Mouse (Mus musculus): ENCODE data around the gene Fbxl19. TPM values are rescaled to one million over a fixed set of nuclear protein-coding genes. Genes with fewer than 3 reads are reported as not detected.

Fbxl19 gene
- total RNA-seq (2023) = 10 to 100 TPM in 1 of 2 experiments, 1 to 10 TPM in 1; 9.8 to 11.1 TPM

GRCm38 (mm10) chr7:127744366-127745045 lies at the start of gene Fbxl19:
Gene Fbxl19 (plus strand): TSS chr7:127744543.

GRCm38 (mm10) chr7:127708207-127709078 lies 35.9 kb upstream of the Fbxl19 start, which contains the start of gene Bcl7c:
Gene Bcl7c (minus strand): TSS chr7:127708933.

GRCm38 (mm10) chr7:127712461-127713385 lies 31.6 kb upstream of the Fbxl19 start, which contains the start of gene Ctf1:
Gene Ctf1 (plus strand): TSS chr7:127712736.

GRCm38 (mm10) chr7:127732066-127732465 lies 12.3 kb upstream of the Fbxl19 start, which contains the start of gene Ctf2:
Gene Ctf2 (minus strand): TSS chr7:127732166.

GRCm38 (mm10) chr7:127769651-127770038 lies 25.3 kb downstream of the Fbxl19 start, which contains the start of gene Orai3:
Gene Orai3 (plus strand): TSS chr7:127769815.

GRCm38 (mm10) chr7:127776426-127776825 lies 32.1 kb downstream of the Fbxl19 start, which contains the start of gene Setd1a:
Gene Setd1a (plus strand): TSS chr7:127776670.

GRCm38 (mm10) chr7:127785308-127785707 lies 41.0 kb downstream of the Fbxl19 start, which contains the start of gene Gm49388:
Gene Gm49388 (plus strand): TSS chr7:127785608.

GRCm38 (mm10) chr7:127800435-127801009 lies 56.2 kb downstream of the Fbxl19 start, which contains the start of gene Hsd3b7:
Gene Hsd3b7 (plus strand): TSS chr7:127800604.

Other genes starting within 250 kb of the Fbxl19 start
- 100 to 1,000 TPM; 120 to 128 TPM for gene Srcap, start 232.6 kb upstream of the Fbxl19 start, total RNA-seq (2023)
- gene Gm42715, start 225.0 kb upstream of the Fbxl19 start, total RNA-seq (2023) = 10 to 100 TPM; 21.9 to 24.4 TPM
- not detected for gene Tmem265, start 183.2 kb upstream of the Fbxl19 start, total RNA-seq (2023)
- 10 to 100 TPM; 83.2 to 90.2 TPM for gene Phkg2, start 171.2 kb upstream of the Fbxl19 start, total RNA-seq (2023)
- gene Ccdc189, start 155.9 kb upstream of the Fbxl19 start, total RNA-seq (2023) = 1 to 10 TPM in 1 of 2 experiments, not detected in 1; 1.2 TPM
- 10 to 100 TPM; 70.9 to 74.4 TPM for gene Rnf40, start 155.8 kb upstream of the Fbxl19 start, total RNA-seq (2023)
- gene Zfp629, start 128.7 kb upstream of the Fbxl19 start, total RNA-seq (2023) = 1 to 10 TPM; 4.9 to 6.7 TPM
- gene Bcl7c, start 35.6 kb upstream of the Fbxl19 start, total RNA-seq (2023) = 10 to 100 TPM; 38.5 to 43.9 TPM
- gene Ctf1, start 31.8 kb upstream of the Fbxl19 start, total RNA-seq (2023) = not detected
- gene Ctf2, start 12.4 kb upstream of the Fbxl19 start, total RNA-seq (2023) = not detected
- gene Orai3, start 25.3 kb downstream of the Fbxl19 start, total RNA-seq (2023) = 10 to 100 TPM; 52.5 to 54.7 TPM
- 10 to 100 TPM; 45.6 to 53.7 TPM for gene Setd1a, start 32.1 kb downstream of the Fbxl19 start, total RNA-seq (2023)
- gene Gm49388, start 41.1 kb downstream of the Fbxl19 start, total RNA-seq (2023) = not detected
- 10 to 100 TPM; 26.3 to 30.0 TPM for gene Hsd3b7, start 56.1 kb downstream of the Fbxl19 start, total RNA-seq (2023)
- gene Stx4a, start 79.8 kb downstream of the Fbxl19 start, total RNA-seq (2023) = 100 to 1,000 TPM; 136 to 139 TPM
- under 1 TPM in 1 of 2 experiments, not detected in 1; 0.13 TPM for gene Stx1b, start 80.0 kb downstream of the Fbxl19 start, total RNA-seq (2023)
- 10 to 100 TPM; 48.4 to 48.8 TPM for gene Zfp646, start 131.7 kb downstream of the Fbxl19 start, total RNA-seq (2023)
- gene Zfp668, start 132.3 kb downstream of the Fbxl19 start, total RNA-seq (2023) = 1 to 10 TPM; 7.6 to 9.2 TPM
- 1 to 10 TPM; 1.0 to 1.3 TPM for gene Prss53, start 146.4 kb downstream of the Fbxl19 start, total RNA-seq (2023)
- not detected for gene Gm21974, start 150.9 kb downstream of the Fbxl19 start, total RNA-seq (2023)
- 10 to 100 TPM; 19.8 to 22.4 TPM for gene Vkorc1, start 151.1 kb downstream of the Fbxl19 start, total RNA-seq (2023)
- 10 to 100 TPM; 28.2 to 30.0 TPM for gene Bckdk, start 159.5 kb downstream of the Fbxl19 start, total RNA-seq (2023)
- 10 to 100 TPM; 28.7 to 31.1 TPM for gene Kat8, start 168.0 kb downstream of the Fbxl19 start, total RNA-seq (2023)
- gene Prss8, start 185.6 kb downstream of the Fbxl19 start, total RNA-seq (2023) = not detected
- gene Prss36, start 202.2 kb downstream of the Fbxl19 start, total RNA-seq (2023) = 1 to 10 TPM in 1 of 2 experiments, under 1 TPM in 1; 0.70 to 1.4 TPM
- gene Fus, start 222.9 kb downstream of the Fbxl19 start, total RNA-seq (2023) = 100 to 1,000 TPM; 505 to 623 TPM
- gene Pycard, start 249.3 kb downstream of the Fbxl19 start, total RNA-seq (2023) = 10 to 100 TPM; 60.4 to 89.0 TPM

All from monocyte, adult 59 days (primary cell).